Mouse (Mus musculus) heart, embryonic 14.5 days (tissue): ENCODE data around the gene Lrrc9. TPM values are rescaled to one million over a fixed set of nuclear protein-coding genes. Genes with fewer than 3 reads are reported as not detected.

Experiments
- ATAC-seq: fragments of 200-750 bp; cut with Nextera tagmentation; 2 replicates; pipeline ENCODE4 v1.8.0; 2017; ENCODE audit warnings: low read depth, moderate TSS enrichment; ENCODE audit not compliant: insufficient number of reproducible peaks, insufficient read depth, low FRiP score
- H3K27ac ChIP-seq, 2 experiments: fragments of 200-500 bp in 1 of 2; fragments of 300-500 bp in 1 of 2; sonication (generic) in 1 of 2; replicated peaks in 1 of 2; 2 replicates each; pipeline ENCODE4 v1.5.1; 2012 to 2014; ENCODE audit warnings: low read depth in 2 of 2, low read length in 2 of 2, control low read depth in 1 of 2, mild to moderate bottlenecking in 1 of 2, mixed read lengths in 1 of 2; ENCODE audit not compliant: control insufficient read depth in 1 of 2, insufficient read depth in 1 of 2
- H3K27me3 ChIP-seq: fragments of 300-500 bp; sonication (generic); 2 replicates; pipeline ENCODE4 v1.6.1; 2014; ENCODE audit warnings: mild to moderate bottlenecking, low read length, control low read depth; ENCODE audit not compliant: control insufficient read depth, insufficient read depth
- H3K36me3 ChIP-seq: fragments of 300-500 bp; sonication (generic); 2 replicates; pipeline ENCODE4 v1.6.1; 2014; ENCODE audit warnings: mild to moderate bottlenecking, control low read depth, low read length, mixed read lengths; ENCODE audit not compliant: control insufficient read depth, insufficient read depth
- H3K4me1 ChIP-seq, 2 experiments: fragments of 200-500 bp in 1 of 2; fragments of 300-500 bp in 1 of 2; sonication (generic) in 1 of 2; 2 replicates each; pipeline ENCODE4 v1.6.1; 2012 to 2014; ENCODE audit warnings: low read length in 2 of 2, control low read depth in 1 of 2, mixed read lengths in 1 of 2; ENCODE audit not compliant: control insufficient read depth in 2 of 2, insufficient read depth in 2 of 2
- H3K4me2 ChIP-seq: fragments of 300-500 bp; sonication (generic); 2 replicates; pipeline ENCODE4 v1.6.1; 2014; ENCODE audit warnings: mild to moderate bottlenecking, low read length
- H3K4me3 ChIP-seq, 2 experiments: fragments of 200-500 bp in 1 of 2; fragments of 300-500 bp in 1 of 2; sonication (generic) in 1 of 2; 2 replicates each; pipeline ENCODE4 v1.5.1; 2012 to 2014; ENCODE audit warnings: low read length in 2 of 2, mild to moderate bottlenecking in 2 of 2, control low read depth in 1 of 2, low read depth in 1 of 2, moderate library complexity in 1 of 2; ENCODE audit not compliant: control insufficient read depth in 1 of 2, insufficient read depth in 1 of 2
- H3K9ac ChIP-seq: fragments of 300-500 bp; sonication (generic); 2 replicates; pipeline ENCODE4 v1.6.1; 2014; ENCODE audit warnings: mild to moderate bottlenecking, low read length
- H3K9me3 ChIP-seq: fragments of 300-500 bp; sonication (generic); 2 replicates; pipeline ENCODE4 v1.6.1; 2016; ENCODE audit warnings: low read length, control low read depth; ENCODE audit not compliant: control insufficient read depth
- WGBS: fragments of 180-500 bp; shearing (Covaris S2); extraction: QIAGEN DNeasy Blood & Tissue Kit; methylation state at CpG from one replicate; pipeline ENCODE4 v1.1.7; 2014; 5-methylcytosine and 5-hydroxymethylcytosine counted together
- polyA plus RNA-seq: library from polyadenylated mRNA; unstranded; fragments of >200 nt; fragmentation: Nextera tagmentation; extraction: Ambion mirVana; gene quantifications from 2 replicates; pipeline ENCODE4 v1.2.1, GENCODE M21; 2014

The Lrrc9 gene
- polyA plus RNA-seq, 1 experiment from 2014 or later = 0.77 TPM

- no peak overlapping the region for H3K4me3 ChIP-seq
- no peaks in the 10 kb centered on the region for H3K9me3 ChIP-seq
- no peaks in the 10 kb centered on the region for H3K36me3 ChIP-seq
- no peak overlapping the region for H3K9ac ChIP-seq
- H3K4me1 ChIP-seq = peaks cover under 1 to 11% of the 10 kb centered on the region in 2 experiments; a peak in 2 of 4 replicates
- H3K27me3 ChIP-seq = no peaks in the 10 kb centered on the region
- H3K4me2 ChIP-seq = no peak overlapping the region
- no peak overlapping the region for H3K27ac ChIP-seq
- ATAC-seq = no peak
Measured at GRCm38 (mm10) chr12:72482226-72482625, 40.6 kb downstream of the Lrrc9 start.

GRCm38 (mm10) chr12:72484872-72485271 is 43.2 kb downstream of the Lrrc9 start:
- no peak overlapping the region for H3K4me2 ChIP-seq

GRCm38 (mm10) chr12:72487498-72487897 is 45.8 kb downstream of the Lrrc9 start:
- H3K36me3 ChIP-seq = no peaks in the 10 kb centered on the region
- no peak overlapping the region for H3K4me2 ChIP-seq
- H3K27me3 ChIP-seq = no peaks in the 10 kb centered on the region
- H3K4me1 ChIP-seq = 0 out of 4 replicates have a peak, but pooled peaks cover 0 to 2% of the 10 kb centered on the region in 2 experiments
- no peak overlapping the region for H3K9ac ChIP-seq
- no peak overlapping the region for H3K4me3 ChIP-seq
- WGBS = 52% methylated on average over 3 of the region's 3 CpGs
- no peak for ATAC-seq
- H3K9me3 ChIP-seq = no peaks in the 10 kb centered on the region
- no peak overlapping the region for H3K27ac ChIP-seq

More at GRCm38 (mm10) chr12:72484872-72485271, 43.2 kb downstream of the Lrrc9 start:
- no peaks in the 10 kb centered on the region for H3K9me3 ChIP-seq
- no peak overlapping the region for H3K9ac ChIP-seq
- ATAC-seq = no peak
- H3K27ac ChIP-seq = no peak overlapping the region
- H3K4me1 ChIP-seq = no peaks in the 10 kb centered on the region
- H3K4me3 ChIP-seq = no peak overlapping the region
- H3K36me3 ChIP-seq = no peaks in the 10 kb centered on the region
- no peaks in the 10 kb centered on the region for H3K27me3 ChIP-seq

- H3K9ac ChIP-seq = no peak overlapping the region
- WGBS = 78% methylated on average over 3 of the region's 3 CpGs
- ATAC-seq = no peak
- H3K27ac ChIP-seq = peak overlapping the region in 1 of 2 experiments; percentile 19; a peak in 2 of 4 replicates
- H3K4me3 ChIP-seq = no peak overlapping the region
- H3K27me3 ChIP-seq = no peaks in the 10 kb centered on the region
- H3K4me1 ChIP-seq = 0 out of 4 replicates have a peak, but pooled peaks cover 0 to 2% of the 10 kb centered on the region in 2 experiments
- H3K4me2 ChIP-seq = no peak overlapping the region
- H3K9me3 ChIP-seq = no peaks in the 10 kb centered on the region
- H3K36me3 ChIP-seq = no peaks in the 10 kb centered on the region
Measured at GRCm38 (mm10) chr12:72489995-72490394, 48.3 kb downstream of the Lrrc9 start.

- Histone ChIP-seq H3K27me3 (no peaks in the 10 kb centered on the region), H3K4me1 (0 out of 4 replicates have a peak, but pooled peaks cover 0 to 2% of the 10 kb centered on the region in 2 experiments), H3K9ac (no peak overlapping the region), H3K4me3 (no peak overlapping the region), H3K36me3 (no peaks in the 10 kb centered on the region), H3K27ac (peak overlapping the region in 1 of 2 experiments; percentile 19; a peak in 2 of 4 replicates), H3K9me3 (no peaks in the 10 kb centered on the region), H3K4me2 (no peak overlapping the region)
- 48% methylated on average over 3 of the region's 3 CpGs for WGBS
- ATAC-seq = no peak
Measured at GRCm38 (mm10) chr12:72491063-72491719, 49.5 kb downstream of the Lrrc9 start.

- Histone ChIP-seq H3K4me1 (no peaks in the 10 kb centered on the region), H3K4me3 (no peak overlapping the region), H3K9ac (no peak overlapping the region), H3K27me3 (no peaks in the 10 kb centered on the region), H3K4me2 (no peak overlapping the region), H3K27ac (no peak overlapping the region), H3K36me3 (no peaks in the 10 kb centered on the region), H3K9me3 (no peaks in the 10 kb centered on the region)
- ATAC-seq = no peak
- whole genome bisulfite sequencing = 70% methylated on average over 12 of the region's 12 CpGs
Measured at GRCm38 (mm10) chr12:72496866-72497600, 55.4 kb downstream of the Lrrc9 start.

GRCm38 (mm10) chr12:72509606-72510005 is 67.9 kb downstream of the Lrrc9 start:
- Histone ChIP-seq H3K27me3 (no peaks in the 10 kb centered on the region), H3K4me2 (no peak overlapping the region), H3K9me3 (no peaks in the 10 kb centered on the region), H3K36me3 (no peaks in the 10 kb centered on the region), H3K27ac (no peak overlapping the region), H3K4me3 (no peak overlapping the region), H3K9ac (no peak overlapping the region), H3K4me1 (no peaks in the 10 kb centered on the region)
- 82% methylated on average over 7 of the region's 7 CpGs for WGBS
- no peak for ATAC-seq
